Mouse (Mus musculus) G1E (cell line): ENCODE measurements around the gene Slc25a16. TPM values are rescaled to one million over a fixed set of nuclear protein-coding genes. Genes with fewer than 3 reads are reported as not detected.

Experiments used
- ATAC-seq: 2 replicates; pipeline ENCODE4 v1.8.0; 2016; ENCODE audit warnings: mild to moderate bottlenecking; ENCODE audit not compliant: insufficient number of reproducible peaks, poor library complexity, low FRiP score, severe bottlenecking; ENCODE audit errors: extremely low read depth
- DNase-seq: peaks from one replicate; pipeline ENCODE4 v3.0.0; 2012; ENCODE audit warnings: low spot score
- H3K27me3 ChIP-seq: 2 replicates; pipeline ENCODE4 v1.6.1; 2012; ENCODE audit warnings: mild to moderate bottlenecking, low read length, inconsistent platforms; ENCODE audit not compliant: insufficient read depth
- H3K36me3 ChIP-seq: replicated peaks from 2 replicates; pipeline ENCODE3; 2012; ENCODE audit warnings: mild to moderate bottlenecking, inconsistent platforms
- H3K4me1 ChIP-seq: 2 replicates; pipeline ENCODE4 v1.6.1; 2012; ENCODE audit warnings: low read depth, low read length, inconsistent platforms, mixed read lengths; ENCODE audit not compliant: insufficient read depth
- H3K4me3 ChIP-seq: 2 replicates; pipeline ENCODE4 v1.5.1; 2012; ENCODE audit warnings: low read depth, mild to moderate bottlenecking, inconsistent platforms, low read length, moderate library complexity, mixed read lengths
- H3K9me3 ChIP-seq: replicated peaks from 2 replicates; pipeline ENCODE4 v1.6.1; 2012; ENCODE audit warnings: inconsistent platforms
- CTCF ChIP-seq: IDR thresholded peaks from 2 replicates; pipeline ENCODE4 v1.5.1; 2012; ENCODE audit warnings: low read depth, low read length, inconsistent platforms, mixed read lengths
- GATA1 ChIP-seq: IDR thresholded peaks from 2 replicates; pipeline ENCODE4 v1.6.1; 2012; ENCODE audit warnings: borderline replicate concordance, low read length, inconsistent platforms, mixed read lengths
- GATA2 ChIP-seq: IDR thresholded peaks from 2 replicates; pipeline ENCODE4 v1.6.1; 2012; ENCODE audit warnings: low read depth, low read length, inconsistent platforms, borderline replicate concordance
- POLR2AphosphoS5 ChIP-seq: IDR thresholded peaks from 2 replicates; pipeline ENCODE4 v1.6.1; 2012; ENCODE audit warnings: low read depth, low read length, inconsistent platforms; ENCODE audit not compliant: insufficient replicate concordance
- TAL1 ChIP-seq: conservative IDR thresholded peaks from 2 replicates; pipeline ENCODE4 v1.6.1; 2012; ENCODE audit warnings: low read depth, low read length, inconsistent platforms, mixed read lengths
- polyA plus RNA-seq: library from polyadenylated mRNA; stranded (reverse); fragments of >175 nt; gene quantifications from 2 replicates; pipeline ENCODE4 v1.2.3, GENCODE M21; 2012
- total RNA-seq, 2 experiments: library from RNA; stranded (forward) in 1 of 2; stranded (reverse) in 1 of 2; fragments of 200-1000 nt in 1 of 2; fragments of >200 nt in 1 of 2; fragmentation: Nextera tagmentation in 1 of 2; gene quantifications; 2 replicates each; pipeline ENCODE4 v1.2.3; 2014 to 2017

Gene Slc25a16
- total and polyA plus RNA-seq, 3 experiments, result 7.2 to 14.0 (median 12.1) TPM

GRCm38 (mm10) chr10:62920766-62921156 is 328 bp downstream of the Slc25a16 start:
- Histone ChIP-seq H3K27me3 (no peaks in the 10 kb centered on the region), H3K4me1 (peaks cover 9% of the 10 kb centered on the region), H3K9me3 (no peaks in the 10 kb centered on the region), H3K4me3 (peak overlapping the region; percentile 82), H3K36me3 (peaks cover 3% of the 10 kb centered on the region)
- no peak for ATAC-seq
- DNase-seq, result no peak
- TF ChIP-seq CTCF (no peak), GATA2 (no peak), TAL1 (no peak), POLR2AphosphoS5 (no peak), GATA1 (no peak)

GRCm38 (mm10) chr10:62924096-62924635 is 3.7 kb downstream of the Slc25a16 start:
- Histone ChIP-seq H3K4me1 (peaks cover 9% of the 10 kb centered on the region), H3K9me3 (no peaks in the 10 kb centered on the region), H3K4me3 (no peak overlapping the region), H3K36me3 (peaks cover 21% of the 10 kb centered on the region), H3K27me3 (no peaks in the 10 kb centered on the region)
- TF ChIP-seq CTCF, result no peak
- no peak for TF ChIP-seq TAL1
- no peak for TF ChIP-seq GATA2
- no peak for TF ChIP-seq GATA1
- no peak for TF ChIP-seq POLR2AphosphoS5
- ATAC-seq, result no peak
- DNase-seq, result no peak

GRCm38 (mm10) chr10:62932381-62932780 is 11.9 kb downstream of the Slc25a16 start:
- Histone ChIP-seq H3K4me1 (no peaks in the 10 kb centered on the region), H3K9me3 (no peaks in the 10 kb centered on the region), H3K27me3 (no peaks in the 10 kb centered on the region), H3K36me3 (peaks cover 58% of the 10 kb centered on the region), H3K4me3 (no peak overlapping the region)
- TF ChIP-seq TAL1 (no peak), GATA2 (no peak), CTCF (no peak), GATA1 (no peak), POLR2AphosphoS5 (no peak)
- DNase-seq (no peak), ATAC-seq (no peak)

GRCm38 (mm10) chr10:62944975-62945580 is 24.6 kb downstream of the Slc25a16 start:
- DNase-seq (no peak), ATAC-seq (no peak)
- peaks cover 46% of the 10 kb centered on the region for H3K36me3 ChIP-seq
- TF ChIP-seq GATA2, result no peak
- TF ChIP-seq TAL1, result no peak
- no peak for TF ChIP-seq POLR2AphosphoS5
- no peak for TF ChIP-seq CTCF
- no peaks in the 10 kb centered on the region for H3K9me3 ChIP-seq
- no peaks in the 10 kb centered on the region for H3K27me3 ChIP-seq
- H3K4me3 ChIP-seq, result no peak overlapping the region
- peaks cover 23% of the 10 kb centered on the region for H3K4me1 ChIP-seq

- peaks cover 54% of the 10 kb centered on the region for H3K36me3 ChIP-seq
- no peaks in the 10 kb centered on the region for H3K27me3 ChIP-seq
- H3K4me3 ChIP-seq, result peak within 1 kb of the TSS; percentile 77
- TF ChIP-seq TAL1 (no peak), GATA1 (no peak), GATA2 (no peak), CTCF (no peak), POLR2AphosphoS5 (no peak)
- DNase-seq (peak; percentile 58), ATAC-seq (peak; percentile 49)
- peaks cover 26% of the 10 kb centered on the region for H3K4me1 ChIP-seq
- no peaks in the 10 kb centered on the region for H3K9me3 ChIP-seq
These were observed 26.5 kb downstream of the Slc25a16 start, which contains the start of gene Dna2 for GRCm38 (mm10) chr10:62946738-62947471. TSS of gene Dna2 (plus strand) at chr10:62947026.

GRCm38 (mm10) chr10:62948551-62948950 is 28.1 kb downstream of the Slc25a16 start:
- Histone ChIP-seq H3K4me3 (no peak overlapping the region; the same call in 1 of the 2 replicates), H3K4me1 (peaks cover 26% of the 10 kb centered on the region), H3K27me3 (no peaks in the 10 kb centered on the region), H3K36me3 (peaks cover 52% of the 10 kb centered on the region), H3K9me3 (no peaks in the 10 kb centered on the region)
- ATAC-seq (no peak), DNase-seq (no peak)
- TF ChIP-seq CTCF (no peak), POLR2AphosphoS5 (no peak), GATA1 (no peak), GATA2 (no peak), TAL1 (no peak)
